Mouse (Mus musculus) cerebellum, postnatal 14 days (tissue): Measurements from ENCODE around the gene Ptpn21.

Experiments
- DNase-seq, 2 experiments: peaks; one replicate each; pipeline ENCODE4 v3.0.0; 2021; ENCODE audit warnings: mixed read lengths in 2 of 2

The Ptpn21 gene

DNA sequence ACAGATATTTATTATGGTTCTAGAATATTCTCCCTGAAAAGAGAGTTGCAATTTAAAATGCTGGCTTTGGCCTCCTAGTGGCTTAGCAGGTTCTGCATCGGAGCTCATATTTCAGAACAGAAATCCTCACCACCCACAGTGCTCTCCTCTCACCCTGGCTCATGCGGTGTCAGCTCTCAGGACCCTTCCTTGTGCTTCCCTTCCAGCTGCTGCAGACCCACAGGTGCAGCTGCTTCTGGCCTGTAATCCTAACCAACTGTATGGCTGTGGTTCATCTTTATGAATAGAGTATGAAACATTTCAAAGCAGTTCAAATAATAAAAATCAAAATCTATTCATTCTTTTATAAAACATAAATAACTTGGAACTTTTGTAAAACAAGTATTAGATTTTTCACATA lies 80.3 kb downstream of the Ptpn21 start:
- no peak for DNase-seq

- no peak for DNase-seq
Observed at GRCm38 (mm10) chr12:98644852-98645251, 92.4 kb downstream of the Ptpn21 start.

DNA sequence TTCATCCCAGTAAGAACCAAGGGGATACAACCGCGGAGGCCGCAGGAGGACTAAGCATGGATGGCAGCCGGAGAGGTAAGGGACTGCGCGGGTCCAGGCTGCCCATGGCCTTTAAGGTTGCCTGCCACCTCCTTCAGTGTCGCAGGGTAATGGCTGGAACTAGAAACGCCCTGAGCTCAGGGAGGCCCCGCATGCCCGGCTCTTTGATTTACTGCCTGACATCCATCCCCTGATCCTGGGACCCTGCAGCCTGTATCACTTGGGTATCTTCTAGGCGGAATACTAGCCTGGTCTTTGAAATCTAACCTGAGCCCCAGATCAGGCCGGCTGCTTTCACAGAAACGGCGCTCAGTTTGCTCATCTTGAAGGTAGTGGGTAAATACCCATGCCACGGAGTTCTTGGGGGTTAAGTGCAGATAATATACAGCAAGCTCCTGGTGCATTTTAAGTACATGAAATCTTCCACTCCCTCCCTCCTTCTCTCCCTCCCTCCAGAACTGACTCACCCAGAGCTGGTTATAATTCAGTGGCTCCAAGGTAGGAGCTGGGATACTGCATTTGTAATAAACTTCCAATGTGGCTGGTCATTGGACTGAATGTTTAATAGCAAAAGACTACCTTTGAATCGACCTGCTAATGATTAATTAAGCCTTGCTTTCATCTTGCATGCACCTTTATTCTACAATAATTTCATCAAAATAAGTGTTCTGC lies 108.8 kb downstream of the Ptpn21 start:
- no peak for DNase-seq

DNA sequence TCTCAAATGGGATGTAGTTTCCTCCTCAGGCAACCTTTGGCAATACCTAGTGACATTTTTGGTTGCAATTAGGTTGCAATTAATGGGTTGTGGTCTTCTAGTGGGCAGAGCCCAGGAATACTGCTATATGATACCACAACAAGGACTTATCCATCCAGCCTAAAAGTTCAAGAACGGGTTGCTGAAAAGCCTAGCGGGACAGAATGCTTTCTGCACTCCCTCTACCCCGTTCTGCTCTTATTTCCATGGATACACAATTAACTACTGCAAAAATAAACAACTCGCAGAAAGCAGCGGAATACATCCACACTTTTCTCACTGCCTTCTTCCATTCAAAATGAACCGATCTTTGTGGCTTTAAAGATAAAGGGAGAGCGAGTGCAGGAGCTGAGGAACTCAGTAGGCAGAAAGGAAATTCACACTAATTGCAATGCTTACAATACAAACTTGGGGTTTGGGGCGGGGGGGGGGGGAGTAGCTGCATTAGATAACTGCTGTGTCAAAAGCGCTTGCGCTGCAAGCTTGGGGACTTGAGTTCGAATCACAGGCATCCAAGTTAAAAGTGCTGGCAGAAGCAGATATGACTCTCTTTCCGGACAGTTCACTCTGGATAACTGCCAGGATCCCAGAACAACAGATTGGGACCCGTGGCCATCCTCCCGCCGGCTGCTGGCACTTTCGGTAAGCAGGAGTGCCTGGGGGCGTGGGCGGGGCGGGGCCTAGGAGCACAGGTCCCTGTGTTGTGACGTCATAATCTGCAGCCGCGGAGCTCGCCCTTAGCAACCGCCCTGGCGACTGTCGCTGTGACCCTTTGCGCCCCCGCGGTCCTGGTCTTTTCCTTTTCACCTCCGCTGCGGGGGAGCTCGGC lies 109.6 kb downstream of the Ptpn21 start, which contains the start of gene Spata7:
Spata7 (plus strand) TSS at position 766 of the 868 bp plus-strand sequence.
- peak; percentile 90 to 92 for DNase-seq
